Mouse (Mus musculus) right cerebral cortex, postnatal 10 days (tissue): ENCODE results near the gene Hsd17b3.

ENCODE experiments used
- DNase-seq, 2 experiments: peaks; one replicate each; pipeline ENCODE4 v3.0.0; 2021; ENCODE audit warnings: low spot score in 2 of 2

Gene Hsd17b3

GRCm38 (mm10) chr13:64018586-64019141 lies 70.4 kb downstream of the Hsd17b3 start:
- DNase-seq = peak; percentile 43 to 57

- no peak for DNase-seq
These were observed 73.0 kb downstream of the Hsd17b3 start for GRCm38 (mm10) chr13:64016048-64016447.

- DNase-seq = no peak
These were observed 77.9 kb downstream of the Hsd17b3 start for GRCm38 (mm10) chr13:64011157-64011556.
